Mouse (Mus musculus) inflammation-experienced regulatory T-cells, adult 6 months (primary cell): ENCODE measurements around the gene Otub1. TPM values are rescaled to one million over a fixed set of nuclear protein-coding genes. Genes with fewer than 3 reads are reported as not detected.

Experiments
- ATAC-seq: one replicate; pipeline ENCODE4 v1.8.0; 2017
- polyA plus RNA-seq, 3 experiments: library from polyadenylated mRNA; unstranded; fragments of 100-300 nt; shearing (Covaris generic); gene quantifications; one replicate each; pipeline ENCODE4 v1.2.1; 2017

Otub1 gene
- polyA plus RNA-seq, result 100 to 1,000 TPM; 164 to 183 (median 169) TPM

GRCm38 (mm10) chr19:7205753-7206736 lies at the start of gene Otub1:
Gene Otub1 (minus strand): TSS chr19:7206316.
- ATAC-seq, result peak; percentile 88

- ATAC-seq, result no peak
Measured at GRCm38 (mm10) chr19:7246021-7246420, 39.9 kb upstream of the Otub1 start.

- ATAC-seq, result peak; percentile 92
Measured at GRCm38 (mm10) chr19:7240782-7241690, 34.9 kb upstream of the Otub1 start, which contains the start of gene Naa40. Gene Naa40 (minus strand): TSS chr19:7241183.

- ATAC-seq, result no peak
Measured at GRCm38 (mm10) chr19:7240291-7240690, 34.2 kb upstream of the Otub1 start.

GRCm38 (mm10) chr19:7239574-7239973 lies 33.5 kb upstream of the Otub1 start:
- no peak for ATAC-seq

- no peak for ATAC-seq
Measured at GRCm38 (mm10) chr19:7236742-7237141, 30.6 kb upstream of the Otub1 start.

GRCm38 (mm10) chr19:7236011-7236410 lies 29.9 kb upstream of the Otub1 start:
- ATAC-seq, result no peak

GRCm38 (mm10) chr19:7235461-7235860 lies 29.3 kb upstream of the Otub1 start:
- ATAC-seq, result no peak

- peak; percentile 78 for ATAC-seq
Measured at GRCm38 (mm10) chr19:7234537-7235221, 28.6 kb upstream of the Otub1 start.

GRCm38 (mm10) chr19:7226511-7226914 lies 20.4 kb upstream of the Otub1 start:
- no peak for ATAC-seq

- ATAC-seq, result no peak
Measured at GRCm38 (mm10) chr19:7225096-7225690, 19.1 kb upstream of the Otub1 start.

- ATAC-seq, result no peak
Measured at GRCm38 (mm10) chr19:7224253-7224652, 18.1 kb upstream of the Otub1 start.

- no peak for ATAC-seq
Measured at GRCm38 (mm10) chr19:7223488-7223887, 17.4 kb upstream of the Otub1 start.

GRCm38 (mm10) chr19:7222196-7222595 lies 16.1 kb upstream of the Otub1 start:
- ATAC-seq, result no peak

- no peak for ATAC-seq
Measured at GRCm38 (mm10) chr19:7218753-7219152, 12.6 kb upstream of the Otub1 start.

- ATAC-seq, result no peak
Measured at GRCm38 (mm10) chr19:7217926-7218267, 11.8 kb upstream of the Otub1 start.

- peak; percentile 100 for ATAC-seq
Measured at GRCm38 (mm10) chr19:7217162-7217925, 11.2 kb upstream of the Otub1 start, which contains the start of gene Cox8a. Gene Cox8a (minus strand): TSS chr19:7217616.

GRCm38 (mm10) chr19:7214484-7214883 lies 8.4 kb upstream of the Otub1 start:
- no peak for ATAC-seq

- no peak for ATAC-seq
Measured at GRCm38 (mm10) chr19:7213010-7213409, 6.9 kb upstream of the Otub1 start.

- no peak for ATAC-seq
Measured at GRCm38 (mm10) chr19:7212216-7212615, 6.1 kb upstream of the Otub1 start.
